Mouse (Mus musculus) layer of hippocampus, postnatal 25 days (tissue): ENCODE measurements around the gene Ephb4. TPM values are rescaled to one million over a fixed set of nuclear protein-coding genes. Genes with fewer than 3 reads are reported as not detected.

Source experiments
- DNase-seq, 2 experiments: peaks; one replicate each; pipeline ENCODE4 v3.0.0; 2022; ENCODE audit warnings: mixed read lengths in 2 of 2, low spot score in 1 of 2; ENCODE audit errors: extremely low spot score in 1 of 2
- total RNA-seq, 2 experiments: library from RNA; stranded (reverse); gene quantifications; 2 replicates each; pipeline ENCODE4 v1.2.3; 2021

Gene Ephb4
- total RNA-seq, 2 experiments from 2014 or later = 5.1 to 6.3 TPM

DNA sequence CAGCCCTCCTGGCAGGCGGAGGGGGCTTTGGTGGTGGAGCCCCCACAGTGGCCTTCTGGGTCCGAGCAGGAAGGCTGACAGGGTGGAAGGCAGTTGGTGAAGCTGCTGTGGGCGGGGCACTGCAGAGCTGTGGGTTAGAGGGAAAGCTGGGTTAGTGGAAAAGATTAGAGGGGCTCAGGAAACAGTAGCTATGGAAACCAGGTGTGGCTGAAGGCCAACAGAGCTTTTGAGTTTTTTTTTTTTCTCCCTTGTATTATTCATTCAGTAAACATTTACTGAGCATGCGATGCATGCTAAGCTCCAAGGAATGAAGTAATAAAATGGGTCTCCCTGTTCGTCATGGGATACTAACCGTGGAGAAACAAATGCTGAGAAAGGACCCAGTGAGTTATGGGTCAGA, 75.7 kb downstream of the Ephb4 start:
- no peak for DNase-seq

Other genes with a start within 250 kb of the Ephb4 start
- gene Trim56, start 233.9 kb upstream of the Ephb4 start, total RNA-seq = 1 to 10 TPM; 4.8 to 5.4 TPM
- not detected for gene Muc3, start 200.8 kb upstream of the Ephb4 start, total RNA-seq
- gene Muc3a, start 137.7 kb upstream of the Ephb4 start, total RNA-seq = 1 to 10 TPM; 1.6 to 5.4 TPM
- gene Ache, start 62.6 kb upstream of the Ephb4 start, total RNA-seq = 10 to 100 TPM; 63.8 to 67.6 TPM
- 10 to 100 TPM; 14.3 to 16.0 TPM for gene Ufsp1, start 55.5 kb upstream of the Ephb4 start, total RNA-seq
- 100 to 1,000 TPM; 164 to 213 TPM for gene Srrt, start 42.4 kb upstream of the Ephb4 start, total RNA-seq
- gene Trip6, start 35.7 kb upstream of the Ephb4 start, total RNA-seq = 1 to 10 TPM; 4.6 to 6.4 TPM
- gene Slc12a9, start 16.5 kb upstream of the Ephb4 start, total RNA-seq = 10 to 100 TPM; 24.9 to 32.8 TPM
- under 1 TPM; 0.14 to 0.22 TPM for gene Zan, start 127.0 kb downstream of the Ephb4 start, total RNA-seq
- 10 to 100 TPM; 33.6 to 34.6 TPM for gene Pop7, start 152.4 kb downstream of the Ephb4 start, total RNA-seq
- 10 to 100 TPM; 44.8 to 54.9 TPM for gene Gigyf1, start 168.4 kb downstream of the Ephb4 start, total RNA-seq
- not detected for gene Epo, start 183.1 kb downstream of the Ephb4 start, total RNA-seq
- gene Gnb2, start 183.4 kb downstream of the Ephb4 start, total RNA-seq = 100 to 1,000 TPM; 648 to 692 TPM
- gene Actl6b, start 203.4 kb downstream of the Ephb4 start, total RNA-seq = 100 to 1,000 TPM; 129 to 132 TPM
- 10 to 100 TPM; 13.3 to 15.8 TPM for gene Tfr2, start 219.7 kb downstream of the Ephb4 start, total RNA-seq